Mouse (Mus musculus): Measurements from ENCODE around the gene Ttc25.
"Not testable (repeated sequence)": the region's sequence is repeated elsewhere in the genome, so short reads cannot be mapped to it uniquely, and the experiment has no call there.

Gene Ttc25

GRCm38 (mm10) chr11:100528375-100529165 lies 16.8 kb upstream of the Ttc25 start:
- no peak for DNase-seq (ENCODE audit: low spot score in 2 of 2)

GRCm38 (mm10) chr11:100533871-100534270 lies 11.5 kb upstream of the Ttc25 start:
- no peak for DNase-seq (ENCODE audit: low spot score in 2 of 2)

GRCm38 (mm10) chr11:100534411-100534810 lies 11.0 kb upstream of the Ttc25 start:
- not testable (repeated sequence) for DNase-seq (ENCODE audit: low spot score in 2 of 2)

- not testable (repeated sequence) for DNase-seq (ENCODE audit: low spot score in 2 of 2)
Measured at GRCm38 (mm10) chr11:100534821-100535220, 10.6 kb upstream of the Ttc25 start.

GRCm38 (mm10) chr11:100535996-100536395 lies 9.4 kb upstream of the Ttc25 start:
- DNase-seq (ENCODE audit: low spot score in 2 of 2) = no peak

- DNase-seq (ENCODE audit: low spot score in 2 of 2) = no peak
Measured at GRCm38 (mm10) chr11:100536466-100536865, 8.9 kb upstream of the Ttc25 start.

- DNase-seq (ENCODE audit: low spot score in 2 of 2) = no peak
Measured at GRCm38 (mm10) chr11:100540966-100541365, 4.4 kb upstream of the Ttc25 start.

- DNase-seq (ENCODE audit: low spot score in 2 of 2) = no peak
Measured at GRCm38 (mm10) chr11:100541577-100541976, 3.8 kb upstream of the Ttc25 start.

- no peak for DNase-seq (ENCODE audit: low spot score in 2 of 2)
Measured at GRCm38 (mm10) chr11:100545746-100546085, 309 bp downstream of the Ttc25 start.

- DNase-seq (ENCODE audit: low spot score in 2 of 2) = no peak
Measured at GRCm38 (mm10) chr11:100546955-100547354, 1.5 kb downstream of the Ttc25 start.

GRCm38 (mm10) chr11:100548141-100548540 lies 2.7 kb downstream of the Ttc25 start:
- DNase-seq (ENCODE audit: low spot score in 2 of 2) = no peak

- no peak for DNase-seq (ENCODE audit: low spot score in 2 of 2)
Measured at GRCm38 (mm10) chr11:100549466-100549865, 4.1 kb downstream of the Ttc25 start.

GRCm38 (mm10) chr11:100550101-100550500 lies 4.7 kb downstream of the Ttc25 start:
- DNase-seq (ENCODE audit: low spot score in 2 of 2) = no peak

GRCm38 (mm10) chr11:100552842-100553241 lies 7.4 kb downstream of the Ttc25 start:
- DNase-seq (ENCODE audit: low spot score in 2 of 2) = no peak

GRCm38 (mm10) chr11:100555583-100555982 lies 10.2 kb downstream of the Ttc25 start:
- DNase-seq (ENCODE audit: low spot score in 2 of 2) = no peak

- DNase-seq (ENCODE audit: low spot score in 2 of 2) = no peak
Measured at GRCm38 (mm10) chr11:100557563-100557962, 12.2 kb downstream of the Ttc25 start.

- no peak for DNase-seq (ENCODE audit: low spot score in 2 of 2)
Measured at GRCm38 (mm10) chr11:100559476-100559875, 14.1 kb downstream of the Ttc25 start.

- no peak for DNase-seq (ENCODE audit: low spot score in 2 of 2)
Measured at GRCm38 (mm10) chr11:100561748-100562147, 16.3 kb downstream of the Ttc25 start.

GRCm38 (mm10) chr11:100564297-100564696 lies 18.9 kb downstream of the Ttc25 start:
- DNase-seq (ENCODE audit: low spot score in 2 of 2) = peak; percentile 71 to 81

GRCm38 (mm10) chr11:100564703-100565102 lies 19.3 kb downstream of the Ttc25 start:
- no peak for DNase-seq (ENCODE audit: low spot score in 2 of 2)

- DNase-seq (ENCODE audit: low spot score in 2 of 2) = no peak
Measured at GRCm38 (mm10) chr11:100567229-100567628, 21.8 kb downstream of the Ttc25 start.

- DNase-seq (ENCODE audit: low spot score in 2 of 2) = no peak
Measured at GRCm38 (mm10) chr11:100567815-100568245, 22.4 kb downstream of the Ttc25 start.

GRCm38 (mm10) chr11:100568692-100569091 lies 23.3 kb downstream of the Ttc25 start:
- no peak for DNase-seq (ENCODE audit: low spot score in 2 of 2)

- DNase-seq (ENCODE audit: low spot score in 2 of 2) = no peak
Measured at GRCm38 (mm10) chr11:100569789-100570188, 24.4 kb downstream of the Ttc25 start.
